Mouse (Mus musculus) right cerebral cortex, postnatal 4 days (tissue): ENCODE results near the gene Pheta1.

Source experiments
- DNase-seq: peaks from one replicate; pipeline ENCODE4 v3.0.0-alpha.2; 2022

Pheta1 gene

DNA sequence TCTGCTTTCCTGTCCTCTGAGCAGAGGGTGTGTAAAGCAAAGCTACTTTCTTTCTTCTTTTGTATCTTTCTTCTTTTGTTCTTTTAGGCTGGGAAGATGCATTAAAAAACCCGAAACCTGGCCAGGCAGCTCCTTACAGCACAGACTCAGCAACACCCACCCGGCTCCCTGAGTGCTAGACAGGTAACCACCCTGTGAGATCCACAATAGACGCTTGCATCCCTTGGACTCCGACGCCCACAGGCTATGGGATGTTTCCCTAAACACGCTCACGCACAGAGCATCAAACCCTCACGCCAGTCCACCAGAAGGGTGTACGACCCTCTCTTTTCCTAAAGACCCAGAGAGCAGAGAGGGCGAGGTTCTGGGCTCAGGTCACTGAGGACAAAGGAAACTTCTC is 45.9 kb downstream of the Pheta1 start:
- no peak for DNase-seq

DNA sequence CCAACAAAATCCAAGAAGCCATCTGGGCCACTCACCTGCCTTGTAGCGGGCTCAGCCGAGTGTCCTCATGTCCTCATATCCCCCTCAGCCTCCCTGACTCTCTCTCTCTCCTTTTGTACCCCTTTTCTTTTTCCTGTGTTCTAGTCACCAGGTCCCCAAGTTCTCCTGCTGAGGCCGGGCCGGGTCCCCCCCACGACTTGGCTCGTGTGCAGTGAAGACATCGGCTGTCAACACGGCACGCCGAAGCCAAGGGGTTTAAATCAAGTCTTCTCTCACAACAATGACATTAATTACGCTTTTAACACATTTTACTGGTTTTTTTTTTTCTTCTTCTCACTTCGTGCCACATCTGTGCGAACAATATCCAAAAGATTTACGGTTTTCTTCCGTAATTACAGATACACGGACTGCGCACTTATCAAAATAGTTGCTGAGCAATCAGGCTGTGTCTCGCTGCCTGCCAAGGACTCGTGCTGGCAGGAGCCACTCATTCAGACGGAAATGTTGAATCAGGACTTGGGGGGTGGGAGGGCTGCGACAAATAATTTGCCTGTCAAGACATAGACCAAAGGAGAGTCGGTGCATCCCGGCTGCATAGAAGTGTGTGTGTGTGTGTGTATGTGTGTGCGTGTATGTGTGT is 46.5 kb downstream of the Pheta1 start:
- DNase-seq: no peak

DNA sequence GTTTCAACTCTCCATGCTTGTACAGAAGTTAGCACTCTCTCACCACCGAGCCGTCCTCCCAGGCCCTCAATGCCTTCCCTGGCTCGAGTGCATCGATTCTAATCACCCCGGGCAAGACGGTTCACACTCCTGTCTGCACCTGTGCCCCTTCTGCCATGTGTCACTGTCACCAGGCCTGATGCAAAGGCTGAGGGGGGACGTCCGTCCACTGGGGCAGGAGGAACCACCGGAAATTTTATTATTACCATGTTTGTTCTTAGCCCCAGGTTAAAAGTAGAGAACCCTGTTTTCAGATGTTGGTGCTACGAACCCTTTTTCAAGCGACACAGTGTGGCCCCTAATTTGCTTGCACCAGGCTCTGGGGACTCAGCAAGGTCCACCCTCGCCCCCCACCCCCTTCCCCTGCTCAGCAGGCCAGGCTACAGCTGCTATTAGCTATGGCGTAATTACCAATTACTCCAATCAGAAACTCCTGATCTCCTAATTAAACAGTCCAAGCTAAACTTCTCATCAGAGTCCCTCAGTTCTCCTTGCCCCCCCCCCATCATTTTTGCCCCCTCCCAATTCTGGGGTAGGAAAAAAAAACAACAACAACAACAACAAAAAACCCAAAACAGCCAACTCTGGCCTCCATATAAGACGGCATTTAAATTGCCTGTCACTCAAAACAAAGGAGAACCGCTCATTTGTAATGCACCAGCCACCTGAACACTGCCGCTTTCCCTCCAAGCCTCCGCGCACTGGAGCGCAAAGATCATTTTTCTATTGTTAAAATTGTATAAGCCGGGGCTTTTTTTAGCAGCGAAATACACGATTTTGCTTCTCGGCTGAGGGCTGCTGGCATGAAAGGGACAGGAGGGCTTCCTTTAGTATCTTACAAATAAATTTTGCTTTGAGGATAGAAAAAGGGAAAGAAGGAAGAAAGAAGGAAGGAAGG is 54.3 kb downstream of the Pheta1 start:
- DNase-seq: no peak
